Mouse (Mus musculus) hindbrain, embryonic 10.5 days (tissue): ENCODE data around the gene Wfdc10. TPM values are rescaled to one million over a fixed set of nuclear protein-coding genes. Genes with fewer than 3 reads are reported as not detected.
"Not testable (repeated sequence)": the region's sequence is repeated elsewhere in the genome, so short reads cannot be mapped to it uniquely, and the experiment has no call there.

ENCODE experiments used
- DNase-seq: peaks from one replicate; pipeline ENCODE4 v3.0.0-alpha.2; 2017; ENCODE audit warnings: low spot score
- H3K27ac ChIP-seq: fragments of 300-500 bp; sonication (generic); 2 replicates; pipeline ENCODE4 v1.5.1; 2016; ENCODE audit warnings: mild to moderate bottlenecking, moderate library complexity
- H3K27me3 ChIP-seq: fragments of 300-500 bp; sonication (generic); 2 replicates; pipeline ENCODE4 v1.6.1; 2016; ENCODE audit warnings: mild to moderate bottlenecking; ENCODE audit not compliant: poor library complexity, insufficient read depth, severe bottlenecking
- H3K36me3 ChIP-seq: fragments of 300-500 bp; sonication (generic); 2 replicates; pipeline ENCODE4 v1.6.1; 2016; ENCODE audit warnings: mild to moderate bottlenecking, moderate library complexity
- H3K4me1 ChIP-seq: fragments of 300-500 bp; sonication (generic); replicated peaks from 2 replicates; pipeline ENCODE4 v1.6.1; 2016; ENCODE audit warnings: mild to moderate bottlenecking
- H3K4me3 ChIP-seq: fragments of 300-500 bp; sonication (generic); 2 replicates; pipeline ENCODE4 v1.5.1; 2016; ENCODE audit warnings: mild to moderate bottlenecking, moderate library complexity
- H3K9me3 ChIP-seq: fragments of 300-500 bp; sonication (generic); 2 replicates; pipeline ENCODE4 v1.6.1; 2016; ENCODE audit warnings: mild to moderate bottlenecking, moderate library complexity
- WGBS: fragments of 180-500 bp; shearing (Covaris S2); methylation state at CpG from one replicate; pipeline ENCODE4 v1.1.7; 2016; 5-methylcytosine and 5-hydroxymethylcytosine counted together
- polyA plus RNA-seq: library from polyadenylated mRNA; unstranded; fragments of >200 nt; fragmentation: Nextera tagmentation; extraction: Ambion mirVana; gene quantifications from 2 replicates; pipeline ENCODE4 v1.2.1, GENCODE M21; 2016

Gene Wfdc10
- polyA plus RNA-seq, result 0.51 TPM in 1 of 2 replicates, not detected in the other

DNA sequence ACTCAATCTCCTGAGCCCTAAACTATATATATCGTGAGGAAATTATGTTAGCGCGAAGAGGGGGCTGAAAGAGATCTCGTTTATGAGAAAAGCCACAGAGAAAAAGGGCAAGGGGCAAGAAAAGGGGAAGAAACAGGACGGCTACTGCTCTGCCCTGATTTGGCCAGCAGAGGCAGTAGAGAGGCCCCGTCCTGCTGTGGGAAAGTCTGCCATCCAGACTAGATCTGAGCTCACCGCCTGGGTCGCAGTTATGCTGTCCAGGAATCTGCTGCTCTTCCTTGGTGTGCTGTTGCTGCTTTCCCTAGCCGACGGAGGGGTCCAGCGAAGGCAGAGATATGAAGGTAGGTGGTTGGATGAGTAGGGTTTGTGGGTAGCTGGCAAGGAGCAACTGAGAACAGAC is at the start of gene Wfdc10:
Gene Wfdc10, plus strand, starts transcription at position 189 of the 400 bp plus-strand sequence.
- Histone ChIP-seq H3K9me3 (no peaks in the 10 kb centered on the region), H3K36me3 (no peaks in the 10 kb centered on the region), H3K27ac (no peak within 1 kb of the TSS), H3K4me1 (no peaks in the 10 kb centered on the region), H3K4me3 (no peak within 1 kb of the TSS), H3K27me3 (0 out of 2 replicates have a peak, but pooled peaks cover 3% of the 10 kb centered on the region)
- WGBS, result 19% methylated on average over 11 of the region's 11 CpGs
- peak; percentile 63 for DNase-seq

DNA sequence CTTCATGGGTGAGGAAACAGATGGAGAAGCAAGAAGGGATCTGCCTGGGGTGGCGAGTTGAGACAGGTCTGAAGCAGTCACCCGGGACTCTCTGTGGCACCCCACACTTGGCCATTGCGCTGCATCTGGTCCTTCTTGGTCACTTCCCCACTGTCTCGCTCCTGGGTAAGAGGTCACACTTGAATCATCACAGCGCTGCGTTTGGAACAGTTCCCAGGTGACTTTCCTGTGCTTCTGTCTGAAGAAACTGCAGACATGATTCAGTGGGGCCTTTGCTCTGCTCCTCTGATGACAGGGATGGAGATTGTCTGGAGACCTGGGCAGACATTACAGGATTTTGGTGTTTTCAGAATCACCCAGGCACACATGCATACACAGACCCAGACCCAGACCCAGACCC is 47.1 kb upstream of the Wfdc10 start:
- H3K36me3 ChIP-seq, result no peaks in the 10 kb centered on the region
- no peaks in the 10 kb centered on the region for H3K27me3 ChIP-seq
- DNase-seq, result no peak
- 84% methylated on average over 6 of the region's 6 CpGs for WGBS
- H3K4me3 ChIP-seq, result no peak overlapping the region
- H3K9me3 ChIP-seq, result no peaks in the 10 kb centered on the region
- no peak overlapping the region for H3K27ac ChIP-seq
- no peaks in the 10 kb centered on the region for H3K4me1 ChIP-seq

DNA sequence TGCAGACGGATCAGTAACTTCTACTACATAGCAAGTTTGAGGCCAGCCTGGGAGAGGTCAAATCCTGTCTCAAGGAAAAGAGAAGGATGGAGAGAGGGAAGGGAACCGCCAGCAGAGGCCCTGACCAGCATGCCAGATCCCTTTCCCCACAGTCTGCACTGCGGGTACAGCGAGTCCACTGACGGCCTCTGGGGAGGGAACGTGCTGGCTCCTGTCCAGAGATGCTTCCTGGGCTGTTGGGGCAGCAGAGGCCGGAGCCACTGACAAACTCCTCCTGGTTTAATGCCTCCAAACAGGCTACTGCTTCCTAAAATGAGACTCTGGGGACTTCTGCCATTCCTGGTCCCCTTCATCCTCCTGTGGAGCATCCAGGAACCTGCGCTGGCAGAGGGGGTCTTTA is 42.4 kb upstream of the Wfdc10 start, which contains the start of the genes Wfdc6b and Wfdc8:
Gene Wfdc6b, plus strand, starts transcription at position 52 of the 400 bp plus-strand sequence.
Gene Wfdc8, minus strand, starts transcription at position 156 of the 400 bp plus-strand sequence.
- not testable (repeated sequence) for H3K4me1 ChIP-seq, H3K27ac ChIP-seq, H3K9me3 ChIP-seq, H3K4me3 ChIP-seq, DNase-seq, H3K36me3 ChIP-seq, H3K27me3 ChIP-seq
- WGBS, result 75% methylated on average over 8 of the region's 8 CpGs

DNA sequence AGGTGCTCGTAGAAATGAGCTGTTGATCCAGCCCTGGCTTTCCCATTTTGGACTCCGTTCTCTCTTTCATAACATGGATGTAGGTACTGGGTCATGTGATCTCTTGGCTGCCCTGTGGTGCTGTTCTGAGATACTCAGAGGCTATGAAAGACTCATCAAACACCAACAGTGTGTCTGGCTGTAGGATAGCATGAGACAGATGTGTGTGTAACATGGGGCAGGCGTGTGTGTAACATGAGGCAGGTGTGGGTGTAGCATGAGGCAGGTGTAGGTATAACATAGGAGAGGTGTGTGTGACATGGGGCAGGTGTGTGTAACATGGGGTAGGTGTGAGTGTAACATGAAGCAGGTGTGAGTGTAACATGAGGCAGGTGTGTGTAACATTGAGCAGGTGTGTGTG is 40.5 kb upstream of the Wfdc10 start:
- Histone ChIP-seq H3K9me3 (no peaks in the 10 kb centered on the region), H3K36me3 (no peaks in the 10 kb centered on the region), H3K4me3 (no peak overlapping the region), H3K27ac (no peak overlapping the region), H3K4me1 (no peaks in the 10 kb centered on the region), H3K27me3 (no peaks in the 10 kb centered on the region)
- no peak for DNase-seq
- 91% methylated on average over 3 of the region's 3 CpGs for WGBS

DNA sequence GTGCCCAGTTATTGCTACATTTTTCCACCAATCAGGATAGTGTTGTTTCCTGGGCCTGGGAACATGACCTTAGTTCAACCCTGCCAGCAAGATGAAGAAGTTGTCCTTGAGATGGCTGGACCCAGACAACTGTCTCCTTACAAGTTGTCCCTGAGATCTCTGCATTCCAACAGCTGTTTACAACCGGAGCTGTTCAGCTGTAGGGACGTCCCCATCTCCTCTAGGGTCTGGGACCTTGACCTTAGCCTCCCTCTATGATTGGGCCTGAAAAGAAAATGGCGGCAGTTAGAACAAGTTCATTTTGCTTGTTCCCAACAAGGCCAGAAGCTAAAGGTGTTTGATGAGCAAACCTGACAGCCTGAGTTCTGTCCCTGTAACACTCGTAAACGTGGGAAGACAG is 36.8 kb upstream of the Wfdc10 start:
- Histone ChIP-seq H3K9me3 (no peaks in the 10 kb centered on the region), H3K4me1 (no peaks in the 10 kb centered on the region), H3K27me3 (no peaks in the 10 kb centered on the region), H3K4me3 (no peak overlapping the region), H3K27ac (no peak overlapping the region), H3K36me3 (no peaks in the 10 kb centered on the region)
- 81% methylated on average over 5 of the region's 5 CpGs for WGBS
- no peak for DNase-seq

DNA sequence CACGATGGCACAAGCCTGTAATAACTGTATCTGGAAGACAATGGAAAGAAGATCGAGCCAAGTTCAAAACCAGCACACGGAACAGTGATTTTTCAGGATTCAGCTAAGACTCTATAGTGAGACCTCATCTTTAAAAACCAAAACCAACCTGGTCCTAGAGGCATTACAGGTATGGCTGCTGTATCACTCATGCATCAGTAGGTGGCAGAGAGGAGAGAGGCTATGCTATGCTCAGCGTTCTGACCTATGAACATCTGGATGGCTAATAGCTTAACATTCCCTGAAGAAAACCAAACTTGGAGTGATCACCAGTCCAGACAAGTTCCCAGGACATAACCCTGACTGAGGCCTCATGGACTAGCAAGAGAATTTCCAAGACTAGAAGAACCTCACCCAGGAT is 34.1 kb upstream of the Wfdc10 start:
- Histone ChIP-seq H3K27me3 (no peaks in the 10 kb centered on the region), H3K9me3 (no peaks in the 10 kb centered on the region), H3K4me1 (no peaks in the 10 kb centered on the region), H3K4me3 (no peak overlapping the region), H3K36me3 (no peaks in the 10 kb centered on the region), H3K27ac (no peak overlapping the region)
- WGBS, result 85% methylated on average over 4 of the region's 4 CpGs
- no peak for DNase-seq

DNA sequence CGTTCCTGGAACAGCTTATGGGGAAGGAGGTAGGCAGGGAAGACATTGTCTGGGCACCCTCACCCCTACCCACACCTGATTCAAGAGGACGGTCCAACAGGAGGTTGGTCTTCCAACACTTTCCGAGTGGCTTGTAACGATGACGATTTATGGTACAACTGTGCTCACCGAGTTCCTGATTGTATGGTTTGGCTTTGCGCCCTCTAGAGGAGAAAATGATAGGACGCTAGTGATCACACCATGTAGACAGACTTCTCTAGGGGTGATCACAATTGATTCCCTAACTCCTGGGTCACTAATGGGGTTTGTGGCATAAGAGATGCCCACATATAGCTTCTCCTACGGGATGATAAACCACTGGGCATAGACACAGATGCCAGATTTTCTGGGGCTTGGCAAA is 20.6 kb upstream of the Wfdc10 start:
- no peak overlapping the region for H3K27ac ChIP-seq
- H3K36me3 ChIP-seq, result no peaks in the 10 kb centered on the region
- no peaks in the 10 kb centered on the region for H3K27me3 ChIP-seq
- H3K9me3 ChIP-seq, result no peaks in the 10 kb centered on the region
- 80% methylated on average over 9 of the region's 9 CpGs for WGBS
- H3K4me1 ChIP-seq, result no peaks in the 10 kb centered on the region
- DNase-seq, result no peak
- H3K4me3 ChIP-seq, result no peak overlapping the region

DNA sequence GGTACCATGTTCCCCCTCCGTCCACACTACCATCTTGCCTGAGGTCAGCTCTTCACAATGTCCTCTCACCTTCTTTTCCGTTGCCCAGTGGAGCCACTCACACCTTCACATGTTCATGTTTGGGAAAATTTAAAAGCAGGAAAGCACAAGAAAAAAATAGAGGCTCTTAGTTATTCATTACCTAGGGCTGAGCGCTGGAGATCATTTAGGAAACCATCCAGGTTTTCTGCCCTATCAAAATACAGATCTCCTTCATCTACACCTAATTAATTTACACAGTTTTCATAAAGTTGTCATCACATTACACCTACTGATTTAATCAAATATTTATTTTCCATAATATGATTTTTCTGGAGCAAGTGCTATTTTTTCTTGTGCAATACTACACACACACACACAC is 17.1 kb upstream of the Wfdc10 start, which contains the start of gene Wfdc16:
Gene Wfdc16, minus strand, starts transcription at position 101 of the 400 bp plus-strand sequence.
- no peak within 1 kb of the TSS for H3K27ac ChIP-seq
- H3K4me1 ChIP-seq, result no peaks in the 10 kb centered on the region
- no peak for DNase-seq
- H3K9me3 ChIP-seq, result no peaks in the 10 kb centered on the region
- no peaks in the 10 kb centered on the region for H3K27me3 ChIP-seq
- H3K36me3 ChIP-seq, result no peaks in the 10 kb centered on the region
- no peak within 1 kb of the TSS for H3K4me3 ChIP-seq
- 86% methylated on average over 3 of the region's 3 CpGs for WGBS

DNA sequence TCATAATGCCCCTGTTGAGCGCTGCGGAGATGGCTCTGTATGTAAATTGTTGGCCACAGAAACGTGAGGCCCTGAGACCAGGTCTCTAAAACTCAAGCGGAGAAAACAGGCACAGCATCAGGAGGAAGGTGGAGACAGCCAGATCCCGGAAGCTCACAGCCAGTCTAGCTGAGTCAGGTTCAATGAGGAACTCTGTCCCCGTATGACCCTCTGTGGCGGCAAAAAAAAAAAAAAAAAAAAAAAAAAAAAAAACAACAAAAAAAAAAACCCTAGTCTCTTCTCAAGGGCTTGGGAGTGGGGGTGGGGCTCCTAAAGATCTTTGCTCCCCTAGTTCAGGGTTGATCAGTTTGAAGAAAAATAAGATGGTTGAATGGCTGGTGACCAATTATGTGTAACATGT is 14.7 kb upstream of the Wfdc10 start:
- Histone ChIP-seq H3K27me3 (no peaks in the 10 kb centered on the region), H3K27ac (no peak overlapping the region), H3K4me3 (no peak overlapping the region), H3K36me3 (no peaks in the 10 kb centered on the region), H3K4me1 (no peaks in the 10 kb centered on the region), H3K9me3 (no peaks in the 10 kb centered on the region)
- 73% methylated on average over 7 of the region's 7 CpGs for WGBS
- no peak for DNase-seq

DNA sequence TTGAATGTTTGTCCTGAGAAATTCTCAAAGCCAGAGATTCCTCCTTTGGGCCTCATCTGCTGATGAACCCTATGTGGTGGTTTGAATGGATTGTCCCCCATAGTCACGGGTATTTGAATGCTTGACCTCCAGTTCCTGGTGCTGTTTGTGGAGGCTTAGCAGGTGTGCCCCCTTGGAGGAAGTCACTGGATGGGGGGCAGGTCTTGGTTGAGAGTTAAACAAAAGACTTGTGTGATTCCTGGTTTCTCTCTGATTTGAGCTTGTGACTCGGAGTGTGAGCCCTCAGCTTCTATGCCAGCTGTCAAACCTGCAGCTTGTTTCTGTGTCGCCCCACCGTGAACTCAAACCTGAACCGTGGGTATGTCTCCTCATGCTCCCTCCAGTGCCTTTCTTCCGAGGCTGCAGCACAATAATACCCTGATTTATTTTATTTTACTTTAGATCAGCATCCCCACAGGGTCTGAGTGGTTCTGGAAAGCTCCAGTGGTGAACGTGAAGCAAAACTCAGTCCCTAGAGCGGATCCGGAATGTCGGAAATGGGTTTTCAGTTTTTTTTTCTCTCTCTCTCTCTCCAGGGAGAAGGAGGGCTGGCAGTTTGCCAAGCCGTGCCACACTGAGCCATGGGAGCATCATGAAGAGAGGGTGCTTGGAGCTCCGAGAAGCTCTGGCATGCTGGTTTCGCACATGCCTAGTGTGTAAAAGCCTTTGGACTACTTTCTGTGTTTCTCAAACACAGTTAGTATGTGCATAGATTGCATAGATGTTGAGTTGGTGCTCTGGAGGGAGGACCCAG is 13.8 kb upstream of the Wfdc10 start:
- Histone ChIP-seq H3K4me3 (no peak overlapping the region), H3K36me3 (no peaks in the 10 kb centered on the region), H3K4me1 (no peaks in the 10 kb centered on the region), H3K27ac (no peak overlapping the region), H3K27me3 (no peaks in the 10 kb centered on the region), H3K9me3 (no peaks in the 10 kb centered on the region)
- DNase-seq, result no peak
- 87% methylated on average over 13 of the region's 13 CpGs for WGBS

DNA sequence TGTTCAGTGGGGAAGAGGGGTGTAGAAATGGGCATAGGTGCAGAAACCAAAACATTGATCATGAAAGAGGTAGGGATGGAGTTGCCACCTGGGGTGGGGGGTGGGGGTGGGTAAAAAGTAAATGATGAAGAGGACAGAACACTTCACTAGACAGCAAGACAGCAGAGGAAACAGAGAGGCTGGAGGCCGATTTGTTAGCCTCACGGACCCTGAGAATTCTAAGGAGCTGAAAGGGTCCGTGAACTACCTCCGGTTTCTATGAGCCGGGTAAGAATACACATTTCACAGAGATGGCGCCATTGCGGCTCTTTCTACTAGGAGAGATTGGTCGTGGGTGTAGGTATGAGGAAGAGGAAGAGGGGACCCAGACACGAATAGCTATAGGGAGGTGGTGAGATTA is 637 bp downstream of the Wfdc10 start, which contains the start of gene Wfdc9:
Gene Wfdc9, minus strand, starts transcription at position 101 of the 400 bp plus-strand sequence.
- Histone ChIP-seq H3K4me3 (no peak within 1 kb of the TSS), H3K9me3 (no peaks in the 10 kb centered on the region), H3K36me3 (no peaks in the 10 kb centered on the region), H3K27ac (no peak within 1 kb of the TSS), H3K4me1 (no peaks in the 10 kb centered on the region), H3K27me3 (0 out of 2 replicates have a peak, but pooled peaks cover 3% of the 10 kb centered on the region)
- WGBS, result 82% methylated on average over 9 of the region's 9 CpGs
- DNase-seq, result no peak

DNA sequence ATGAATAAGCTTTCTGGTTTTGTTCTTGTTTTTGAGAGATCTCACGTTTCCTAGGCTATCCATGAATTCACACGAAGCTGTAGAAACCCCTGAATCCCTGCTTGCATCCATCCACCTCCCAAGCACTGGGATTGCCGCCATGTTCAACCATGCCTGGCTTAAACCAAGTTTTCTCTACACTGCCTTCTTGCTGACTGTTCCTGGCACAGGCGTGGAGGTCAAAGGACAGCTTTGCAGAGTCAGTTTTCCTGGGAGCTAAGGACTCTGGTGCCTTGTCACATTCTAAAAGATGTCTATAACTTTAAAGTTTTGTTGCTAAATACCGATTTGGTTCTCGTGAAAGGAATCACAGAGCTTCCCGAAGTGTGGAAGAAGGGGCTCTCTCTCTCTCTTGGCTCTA is 9.0 kb downstream of the Wfdc10 start:
- peaks cover 6% of the 10 kb centered on the region; the same call in 1 of the 2 replicates for H3K9me3 ChIP-seq
- no peaks in the 10 kb centered on the region for H3K27me3 ChIP-seq
- no peak for DNase-seq
- H3K36me3 ChIP-seq, result no peaks in the 10 kb centered on the region
- H3K4me3 ChIP-seq, result no peak overlapping the region
- H3K27ac ChIP-seq, result no peak overlapping the region
- no peaks in the 10 kb centered on the region for H3K4me1 ChIP-seq
- WGBS, result 89% methylated on average over 7 of the region's 7 CpGs

DNA sequence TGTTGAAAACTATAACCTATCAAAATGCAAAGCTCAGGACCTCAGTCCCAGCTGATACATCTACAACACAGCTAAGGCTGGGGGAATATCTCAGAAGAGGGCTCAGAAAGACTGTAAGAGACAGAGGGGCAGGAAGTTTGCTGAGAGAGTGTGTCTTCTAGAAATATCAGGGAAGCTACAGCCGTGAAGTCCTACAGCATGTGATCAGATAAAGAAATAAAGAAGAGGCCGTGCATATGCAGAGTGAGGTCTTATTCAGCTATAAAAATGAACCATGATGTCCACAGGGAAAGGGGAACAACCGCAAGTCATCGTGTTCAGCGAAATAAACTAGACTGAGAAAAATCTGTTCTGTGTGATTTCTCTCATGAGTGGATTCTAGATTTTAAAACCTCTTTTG is 14.4 kb downstream of the Wfdc10 start:
- no peak for DNase-seq
- WGBS, result 86% methylated on average over 5 of the region's 5 CpGs
- H3K9me3 ChIP-seq, result peaks cover 8% of the 10 kb centered on the region; the same call in 1 of the 2 replicates
- no peaks in the 10 kb centered on the region for H3K27me3 ChIP-seq
- no peak overlapping the region for H3K27ac ChIP-seq
- H3K4me1 ChIP-seq, result no peaks in the 10 kb centered on the region
- H3K36me3 ChIP-seq, result no peaks in the 10 kb centered on the region
- no peak overlapping the region for H3K4me3 ChIP-seq
